Mouse (Mus musculus) liver, embryonic 14.5 days (tissue): Measurements from ENCODE around the gene Tmem181a. TPM values are rescaled to one million over a fixed set of nuclear protein-coding genes. Genes with fewer than 3 reads are reported as not detected.
"Not testable (repeated sequence)": the region's sequence is repeated elsewhere in the genome, so short reads cannot be mapped to it uniquely, and the experiment has no call there.

ENCODE experiments used
- ATAC-seq: fragments of 200-750 bp; cut with Nextera tagmentation; 2 replicates; pipeline ENCODE4 v1.8.0; 2017; ENCODE audit warnings: moderate number of reproducible peaks, mild to moderate bottlenecking, moderate library complexity; ENCODE audit not compliant: insufficient read depth
- DNase-seq, 3 experiments: peaks; one replicate each; pipeline ENCODE4 v3.0.0-alpha.2; 2012 to 2013; ENCODE audit warnings: low read depth in 3 of 3, low spot score in 3 of 3
- H3K27ac ChIP-seq: fragments of 300-500 bp; sonication (generic); 2 replicates; pipeline ENCODE4 v1.5.1; 2014; ENCODE audit warnings: moderate library complexity, mild to moderate bottlenecking, control low read depth, inconsistent platforms
- H3K27me3 ChIP-seq: fragments of 300-500 bp; sonication (generic); 2 replicates; pipeline ENCODE4 v1.6.1; 2014; ENCODE audit warnings: mild to moderate bottlenecking, low read length, moderate library complexity; ENCODE audit not compliant: control insufficient read depth, insufficient read depth
- H3K36me3 ChIP-seq: fragments of 300-500 bp; sonication (generic); replicated peaks from 2 replicates; pipeline ENCODE4 v1.6.1; 2014; ENCODE audit warnings: low read depth; ENCODE audit not compliant: control insufficient read depth, insufficient read depth
- H3K4me1 ChIP-seq, 2 experiments: fragments of 200-500 bp in 1 of 2; fragments of 300-500 bp in 1 of 2; sonication (generic) in 1 of 2; replicated peaks; 2 replicates each; pipeline ENCODE4 v1.6.1; 2012 to 2014; ENCODE audit warnings: antibody characterized with exemption in 1 of 2, inconsistent platforms in 1 of 2, low read length in 1 of 2; ENCODE audit not compliant: control insufficient read depth in 2 of 2, insufficient read depth in 2 of 2
- H3K4me2 ChIP-seq: fragments of 300-500 bp; sonication (generic); 2 replicates; pipeline ENCODE4 v1.6.1; 2014; ENCODE audit warnings: low read depth, mild to moderate bottlenecking, control low read depth, moderate library complexity
- H3K4me3 ChIP-seq, 2 experiments: fragments of 200-500 bp in 1 of 2; fragments of 300-500 bp in 1 of 2; sonication (generic) in 1 of 2; 2 replicates each; pipeline ENCODE4 v1.5.1; 2012 to 2014; ENCODE audit warnings: low read depth in 2 of 2, low read length in 2 of 2, mild to moderate bottlenecking in 2 of 2, control low read depth in 1 of 2, inconsistent platforms in 1 of 2, moderate library complexity in 1 of 2; ENCODE audit not compliant: insufficient read depth in 1 of 2
- H3K9ac ChIP-seq: fragments of 300-500 bp; sonication (generic); replicated peaks from 2 replicates; pipeline ENCODE4 v1.6.1; 2014; ENCODE audit warnings: mild to moderate bottlenecking, control low read depth, moderate library complexity
- H3K9me3 ChIP-seq: fragments of 300-500 bp; sonication (generic); 2 replicates; pipeline ENCODE4 v1.6.1; 2016; ENCODE audit warnings: low read length, mixed read lengths; ENCODE audit not compliant: control insufficient read depth
- CTCF ChIP-seq: IDR thresholded peaks from 2 replicates; pipeline ENCODE4 v1.5.1; 2016; ENCODE audit warnings: antibody characterized with exemption, low read depth, control low read depth
- EP300 ChIP-seq: IDR thresholded peaks from 2 replicates; pipeline ENCODE4 v1.6.1; 2016; ENCODE audit warnings: antibody characterized with exemption, low read depth
- WGBS: fragments of 180-500 bp; shearing (Covaris S2); extraction: QIAGEN DNeasy Blood & Tissue Kit; methylation state at CpG from one replicate; pipeline ENCODE4 v1.1.7; 2014; ENCODE audit not compliant: insufficient replicate concordance; 5-methylcytosine and 5-hydroxymethylcytosine counted together
- polyA plus RNA-seq, 2 experiments: library from polyadenylated mRNA; depleted of rRNA in 1 of 2; stranded (reverse) in 1 of 2; unstranded in 1 of 2; fragments of >200 nt; fragmentation: Nextera tagmentation in 1 of 2; extraction: Ambion mirVana in 1 of 2; gene quantifications; 2 replicates each; pipeline versions ENCODE4 v1.2.1 to v1.2.3; 2012 to 2014

Tmem181a gene
- polyA plus RNA-seq (2012; rRNA removed) = 1.7 and 2.3 TPM in 2 replicates
- 1.8 and 2.5 TPM in 2 replicates for polyA plus RNA-seq (2014; fragmentation: Nextera tagmentation; extraction: Ambion mirVana)

GRCm38 (mm10) chr17:6256400-6257069 is at the start of gene Tmem181a:
TSS of gene Tmem181a (plus strand) at chr17:6256860.
- WGBS = 6% methylated on average over 18 of the region's 51 CpGs
- not testable (repeated sequence) for H3K4me3 ChIP-seq, H3K36me3 ChIP-seq, H3K27ac ChIP-seq, H3K27me3 ChIP-seq, H3K9ac ChIP-seq, H3K4me2 ChIP-seq, H3K9me3 ChIP-seq, DNase-seq, H3K4me1 ChIP-seq, ATAC-seq

GRCm38 (mm10) chr17:6211721-6212120 is 44.9 kb upstream of the Tmem181a start:
- 70% methylated on average over 1 of the region's 1 CpGs for WGBS
- Histone ChIP-seq H3K9ac (no peak overlapping the region), H3K36me3 (no peaks in the 10 kb centered on the region), H3K4me2 (no peak overlapping the region), H3K4me1 (no peaks in the 10 kb centered on the region), H3K9me3 (no peaks in the 10 kb centered on the region), H3K4me3 (no peak overlapping the region), H3K27ac (no peak overlapping the region), H3K27me3 (no peaks in the 10 kb centered on the region)
- no peak for DNase-seq
- ATAC-seq = no peak
- TF ChIP-seq EP300 (no peak), CTCF (no peak)

- H3K4me3 ChIP-seq = no peak overlapping the region
- no peaks in the 10 kb centered on the region for H3K27me3 ChIP-seq
- H3K9ac ChIP-seq = no peak overlapping the region
- H3K36me3 ChIP-seq = no peaks in the 10 kb centered on the region
- 53% methylated on average over 4 of the region's 4 CpGs for WGBS
- DNase-seq (no peak), ATAC-seq (no peak)
- no peak overlapping the region for H3K27ac ChIP-seq
- TF ChIP-seq CTCF (no peak), EP300 (no peak)
- no peaks in the 10 kb centered on the region for H3K9me3 ChIP-seq
- H3K4me2 ChIP-seq = no peak overlapping the region
- no peaks in the 10 kb centered on the region for H3K4me1 ChIP-seq
These were observed 41.0 kb upstream of the Tmem181a start for GRCm38 (mm10) chr17:6215640-6216039.

GRCm38 (mm10) chr17:6216514-6216913 is 40.1 kb upstream of the Tmem181a start:
- ATAC-seq = no peak
- no peaks in the 10 kb centered on the region for H3K27me3 ChIP-seq
- H3K36me3 ChIP-seq = no peaks in the 10 kb centered on the region
- no peak overlapping the region for H3K4me2 ChIP-seq
- no peak overlapping the region for H3K4me3 ChIP-seq
- H3K27ac ChIP-seq = no peak overlapping the region
- DNase-seq = no peak
- no peaks in the 10 kb centered on the region for H3K4me1 ChIP-seq
- no peaks in the 10 kb centered on the region for H3K9me3 ChIP-seq
- no peak overlapping the region for H3K9ac ChIP-seq
- TF ChIP-seq EP300 = no peak
- TF ChIP-seq CTCF = no peak
- 69% methylated on average over 10 of the region's 10 CpGs for WGBS

- not testable (repeated sequence) for H3K36me3 ChIP-seq, DNase-seq, H3K4me1 ChIP-seq, H3K4me2 ChIP-seq, H3K27ac ChIP-seq, H3K9me3 ChIP-seq, H3K9ac ChIP-seq, H3K4me3 ChIP-seq, ATAC-seq, H3K27me3 ChIP-seq
- no CpG with 5 or more reads among the region's 7 CpGs for WGBS
These were observed 24.0 kb upstream of the Tmem181a start for GRCm38 (mm10) chr17:6232633-6233032.

GRCm38 (mm10) chr17:6251298-6251697 is 5.4 kb upstream of the Tmem181a start:
- not testable (repeated sequence) for ATAC-seq, DNase-seq, H3K9me3 ChIP-seq, H3K4me2 ChIP-seq, H3K27ac ChIP-seq, H3K4me3 ChIP-seq, H3K9ac ChIP-seq, H3K27me3 ChIP-seq, H3K36me3 ChIP-seq, H3K4me1 ChIP-seq
- WGBS = 68% methylated on average over 1 of the region's 1 CpGs

- H3K9me3 ChIP-seq, H3K9ac ChIP-seq, H3K4me1 ChIP-seq, H3K4me2 ChIP-seq, H3K27me3 ChIP-seq, H3K27ac ChIP-seq, H3K4me3 ChIP-seq, ATAC-seq, H3K36me3 ChIP-seq, DNase-seq: not testable (repeated sequence)
- WGBS = 5% methylated on average over 13 of the region's 20 CpGs
These were observed 403 bp downstream of the Tmem181a start for GRCm38 (mm10) chr17:6257070-6257456.
